ENCODE assay signal across 25 mouse cellular contexts in the genomic region with DNA sequence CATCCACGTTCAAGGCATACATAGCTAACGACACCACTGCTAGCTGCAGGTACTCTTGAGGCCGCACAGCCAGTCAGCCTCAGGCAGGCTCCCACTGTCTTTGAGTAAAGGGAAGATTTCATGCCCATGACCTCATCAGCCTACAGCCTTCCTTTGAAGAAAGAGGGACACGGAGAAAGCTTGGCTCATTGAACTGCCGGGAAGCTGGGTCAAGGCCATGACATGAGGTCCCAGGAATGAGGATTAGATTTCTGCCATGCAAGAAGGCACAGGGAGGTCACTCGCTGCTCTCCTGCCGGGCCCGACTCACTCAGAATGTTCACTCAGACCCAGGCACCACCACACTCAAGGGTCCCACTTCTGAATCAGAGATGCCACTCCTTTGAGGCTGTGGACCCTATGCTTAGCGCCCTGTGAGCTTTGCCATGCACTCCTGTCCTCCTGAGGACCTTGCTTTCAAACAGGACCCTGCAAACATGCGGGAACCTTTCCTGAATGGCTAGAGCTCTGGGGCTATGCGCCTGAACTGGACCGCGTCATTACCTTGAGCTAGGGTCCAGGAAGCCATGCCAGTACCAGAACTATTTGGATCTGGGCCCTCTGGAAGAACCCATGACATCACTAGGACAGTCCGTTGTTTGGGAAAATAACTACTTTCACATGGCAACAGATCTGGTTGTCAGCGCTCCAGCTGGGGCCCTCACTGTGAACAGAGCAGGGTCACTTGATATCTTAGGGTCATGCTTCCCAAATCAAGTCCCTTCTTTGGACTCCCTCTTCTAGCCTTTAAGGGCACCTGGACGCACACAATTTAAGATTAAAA. TPM values are rescaled to one million over a fixed set of nuclear protein-coding genes. Genes with fewer than 3 reads are reported as not detected.
DNase-seq lines count a peak whose midpoint lies in the region; ATAC-seq and TF ChIP-seq lines count a peak whose summit lies in the region.
"Had no signal": no experiment of that assay in that cellular context is flagged by ENCODE, and none has a peak within 500 bp of the region (broad histone marks: within the 10 kb centered on the region; RNA-seq: fewer than 3 reads in every experiment).

No protein-coding gene starts in this region.

- intact Hi-C loops in gastrocnemius, adult 2 months (cut with DNase I), result no loop called here
- intact Hi-C loops in gastrocnemius, postnatal 36 days (cut with DNase I), result no loop called here

- H3K36me3 ChIP-seq in kidney, postnatal 0 days (ENCODE audit: insufficient read depth, low read length), result 0 out of 2 replicates have a peak, but pooled peaks cover 3% of the 10 kb centered on the region

- H3K4me1 ChIP-seq in kidney, postnatal 0 days (replicated peaks; ENCODE audit: insufficient read depth, low read length), result 0 out of 2 replicates have a peak, but pooled peaks cover 3% of the 10 kb centered on the region

- no peak for ATAC-seq in kidney, postnatal 0 days (replicated peaks; ENCODE audit: low FRiP score, low read depth)
- ATAC-seq: hindbrain, postnatal 0 days; intestine, embryonic 16.5 days had no signal

- H3K27ac ChIP-seq in gastrocnemius, adult 2 months, result peak overlapping the region; percentile 75
- no peak overlapping the region for H3K27ac ChIP-seq in kidney, postnatal 0 days
- H3K27ac ChIP-seq: embryonic facial prominence, embryonic 12.5 days; embryonic facial prominence, embryonic 15.5 days; heart, embryonic 13.5 days; hindbrain, embryonic 14.5 days; hindbrain, postnatal 0 days had no signal

- no peak overlapping the region for H3K4me2 ChIP-seq in kidney, postnatal 0 days (ENCODE audit: low read length)

- WGBS in kidney, postnatal 0 days, result 69% methylated on average over 16 of the region's 16 CpGs

- peak; percentile 75 to 78 for DNase-seq in adrenal gland, adult (ENCODE audit: inconsistent age in 2 of 2, low spot score in 1 of 2)
- no peak for DNase-seq in adrenal gland, adult 8-10 months
- peak; percentile 68 for DNase-seq in gastrocnemius, adult 2 months
- no peak for DNase-seq in gastrocnemius, postnatal 36 days
- peak; percentile 19 for DNase-seq in kidney, postnatal 0 days (ENCODE audit: low spot score)
- no peak for DNase-seq in kidney, adult 18-20 months
- DNase-seq: adrenal gland, postnatal 10 days; cerebellum, adult 2 months; cerebellum, adult 9-11 months; cerebellum, postnatal 25 days; forebrain, postnatal 0 days; gastrocnemius, postnatal 10 days; heart, adult 18-20 months; heart, postnatal 4 days; kidney, adult 2 months had no signal

- H3K9me3 ChIP-seq in kidney, postnatal 0 days (replicated peaks; ENCODE audit: low read length), result no peaks in the 10 kb centered on the region
- H3K9me3 ChIP-seq: embryonic facial prominence, embryonic 12.5 days; embryonic facial prominence, embryonic 15.5 days had no signal

- H3K9ac ChIP-seq in kidney, postnatal 0 days (ENCODE audit: low read depth, low read length), result no peak overlapping the region
- H3K9ac ChIP-seq: embryonic facial prominence, embryonic 15.5 days; forebrain, postnatal 0 days; hindbrain, embryonic 14.5 days had no signal

- H3K4me3 ChIP-seq in gastrocnemius, adult 2 months, result no peak overlapping the region
- H3K4me3 ChIP-seq in kidney, postnatal 0 days (replicated peaks; ENCODE audit: low read depth, low read length), result no peak overlapping the region

- TF ChIP-seq CTCF in gastrocnemius, adult 2 months (IDR thresholded peaks at IDR 0.05), result no peak
- no peak for TF ChIP-seq CTCF in kidney, postnatal 0 days (IDR thresholded peaks at IDR 0.05; ENCODE audit: low read depth)

- H3K27me3 ChIP-seq in kidney, postnatal 0 days (ENCODE audit: insufficient read depth, low read length), result no peaks in the 10 kb centered on the region
- H3K27me3 ChIP-seq: embryonic facial prominence, embryonic 15.5 days had no signal

RNA-seq across cellular contexts. Expression of a gene that starts 1.2 kb away (rescaled TPM):
- total RNA-seq in adrenal gland, adult 8-10 months (2022), result 1 to 10 TPM; 1.7 to 8.3 (median 4.8) TPM
- 1 to 10 TPM in 1 of 2 experiments, under 1 TPM in 1; 0.67 to 1.4 TPM for total RNA-seq in gastrocnemius, adult 2 months (2021)
- 1 to 10 TPM; 1.8 to 2.1 TPM for total RNA-seq in gastrocnemius, postnatal 36 days (2021)
- 0.84 and 1.2 TPM in 2 replicates for polyA plus RNA-seq in kidney, postnatal 0 days (2015; fragmentation: Nextera tagmentation; extraction: Ambion mirVana)
- total RNA-seq: heart, adult 18-20 months had no signal
- polyA plus RNA-seq: activated CD4-positive, CD25-positive, alpha-beta regulatory T cell, adult 4 months; cerebellum, adult 2 months; inflammation-experienced regulatory T-cells, adult 6 months had no signal

RNA-seq across cellular contexts. Expression of a gene that starts 14.2 kb away (rescaled TPM):
- total RNA-seq in adrenal gland, adult 8-10 months (2022), result 1 to 10 TPM; 2.2 to 3.0 (median 2.5) TPM
- total RNA-seq in gastrocnemius, adult 2 months (2021), result 10 to 100 TPM; 49.9 to 89.8 TPM
- total RNA-seq in gastrocnemius, postnatal 36 days (2021), result 10 to 100 TPM; 55.0 to 66.7 TPM
- 0.22 and 0.39 TPM in 2 replicates for polyA plus RNA-seq in kidney, postnatal 0 days (2015; fragmentation: Nextera tagmentation; extraction: Ambion mirVana)
- polyA plus RNA-seq: activated CD4-positive, CD25-positive, alpha-beta regulatory T cell, adult 4 months; forebrain, embryonic 11.5 days; inflammation-experienced regulatory T-cells, adult 6 months had no signal

RNA-seq across cellular contexts. Expression of a gene that starts 33.6 kb away (rescaled TPM):
- total RNA-seq in adrenal gland, adult 8-10 months (2022), result 100 to 1,000 TPM in 3 of 4 experiments, 10 to 100 TPM in 1; 89.4 to 138 (median 108) TPM
- total RNA-seq in gastrocnemius, adult 2 months (2021), result 10 to 100 TPM; 38.3 to 44.6 TPM
- 10 to 100 TPM; 33.2 TPM for total RNA-seq in gastrocnemius, postnatal 36 days (2021)
- 91.0 and 99.8 TPM in 2 replicates for polyA plus RNA-seq in kidney, postnatal 0 days (2015; fragmentation: Nextera tagmentation; extraction: Ambion mirVana)

RNA-seq across cellular contexts. Expression of a gene that starts 43.2 kb away (rescaled TPM):
- total RNA-seq in adrenal gland, adult 8-10 months (2022), result under 1 TPM in 3 of 4 experiments, not detected in 1; 0.09 to 0.25 (median 0.21) TPM
- total RNA-seq in gastrocnemius, adult 2 months (2021), result not detected
- total RNA-seq in gastrocnemius, postnatal 36 days (2021), result under 1 TPM; 0.05 to 0.10 TPM
- 0.05 and 0.09 TPM in 2 replicates for polyA plus RNA-seq in kidney, postnatal 0 days (2015; fragmentation: Nextera tagmentation; extraction: Ambion mirVana)
- total RNA-seq: heart, adult 18-20 months; heart, postnatal 14 days had no signal
- polyA plus RNA-seq: activated CD4-positive, CD25-positive, alpha-beta regulatory T cell, adult 4 months; inflammation-experienced regulatory T-cells, adult 6 months had no signal

RNA-seq across cellular contexts. Expression of a gene that starts 48.8 kb away (rescaled TPM):
- 100 to 1,000 TPM; 178 to 376 (median 294) TPM for total RNA-seq in adrenal gland, adult 8-10 months (2022)
- total RNA-seq in gastrocnemius, adult 2 months (2021), result 1 to 10 TPM; 4.4 to 7.9 TPM
- total RNA-seq in gastrocnemius, postnatal 36 days (2021), result 1 to 10 TPM; 7.5 to 7.9 TPM
- 60.6 and 62.2 TPM in 2 replicates for polyA plus RNA-seq in kidney, postnatal 0 days (2015; fragmentation: Nextera tagmentation; extraction: Ambion mirVana)

Comparison
In these comparisons a context has a peak if more than half of its experiments do, and no peak if none do; other contexts are left out.
1. DNase-seq: peak in adrenal gland, adult (2 of 2), gastrocnemius, adult 2 months (single experiment) and kidney, postnatal 0 days (single experiment); none in adrenal gland, adult 8-10 months (single experiment), gastrocnemius, postnatal 36 days (0 of 2) and kidney, adult 18-20 months (single experiment).
2. RNA of a gene that starts 14.2 kb away (total RNA-seq): 49.9 to 89.8 TPM in gastrocnemius, adult 2 months and 55.0 to 66.7 TPM in gastrocnemius, postnatal 36 days; 2.2 to 3.0 TPM in adrenal gland, adult 8-10 months; every median in the first group is over 10 times any median in the second.